Mouse (Mus musculus): Measurements from ENCODE around the gene Dnajb13.

The Dnajb13 gene

DNA sequence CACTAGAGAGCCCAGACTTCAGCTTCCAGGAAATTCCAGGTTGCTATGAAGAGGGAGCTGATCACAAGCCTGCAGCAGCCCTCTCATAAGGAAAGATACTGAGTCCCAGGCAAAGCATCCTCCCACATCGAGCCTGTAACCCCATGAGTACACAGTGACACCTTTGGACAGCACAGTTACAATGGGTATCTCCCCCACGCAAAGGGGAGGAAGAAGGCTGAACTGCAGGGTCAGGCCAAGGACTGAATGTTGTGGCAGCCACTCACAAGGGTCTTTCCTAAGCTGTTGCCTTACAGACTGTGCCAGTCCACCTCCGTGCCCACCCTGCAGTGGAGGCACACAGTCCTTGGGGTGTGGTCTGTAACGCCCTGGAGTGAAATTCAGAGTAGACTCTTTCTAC lies 8.3 kb downstream of the Dnajb13 start:
- DNase-seq (ENCODE audit: low spot score), result no peak

- no peak for DNase-seq (ENCODE audit: low spot score)
Measured at GRCm38 (mm10) chr7:100504740-100505487, 9.8 kb downstream of the Dnajb13 start.

- no peak for DNase-seq (ENCODE audit: low spot score)
Measured at GRCm38 (mm10) chr7:100503076-100503475, 11.7 kb downstream of the Dnajb13 start.

GRCm38 (mm10) chr7:100502374-100502922 lies 12.3 kb downstream of the Dnajb13 start:
- DNase-seq (ENCODE audit: low spot score), result no peak

DNA sequence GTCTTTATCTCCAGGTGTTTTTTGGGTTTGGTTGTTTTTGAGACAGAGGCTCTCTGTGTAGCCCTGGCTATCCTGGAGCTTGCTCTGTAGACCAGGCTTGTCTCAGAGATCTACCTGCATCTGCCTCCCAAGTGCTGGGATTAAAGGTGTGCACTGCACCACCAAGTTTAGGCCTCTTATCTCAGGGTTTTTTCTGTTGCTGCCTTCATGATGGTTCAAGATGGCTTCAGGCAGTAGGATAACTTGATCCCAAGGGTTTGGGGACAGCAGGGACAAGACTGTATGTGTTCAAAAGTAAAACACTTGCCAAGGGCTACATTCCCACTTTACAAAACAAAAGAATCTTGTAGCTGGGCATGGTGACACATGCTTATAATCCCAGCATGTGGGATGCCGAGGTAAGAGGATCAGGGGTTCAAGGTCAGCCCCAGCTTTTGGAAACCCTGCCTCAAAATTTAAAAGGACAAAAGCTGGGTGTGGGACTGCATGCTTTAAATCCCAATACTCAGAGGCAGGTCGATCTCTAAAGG lies 12.9 kb downstream of the Dnajb13 start:
- DNase-seq (ENCODE audit: low spot score), result no peak

DNA sequence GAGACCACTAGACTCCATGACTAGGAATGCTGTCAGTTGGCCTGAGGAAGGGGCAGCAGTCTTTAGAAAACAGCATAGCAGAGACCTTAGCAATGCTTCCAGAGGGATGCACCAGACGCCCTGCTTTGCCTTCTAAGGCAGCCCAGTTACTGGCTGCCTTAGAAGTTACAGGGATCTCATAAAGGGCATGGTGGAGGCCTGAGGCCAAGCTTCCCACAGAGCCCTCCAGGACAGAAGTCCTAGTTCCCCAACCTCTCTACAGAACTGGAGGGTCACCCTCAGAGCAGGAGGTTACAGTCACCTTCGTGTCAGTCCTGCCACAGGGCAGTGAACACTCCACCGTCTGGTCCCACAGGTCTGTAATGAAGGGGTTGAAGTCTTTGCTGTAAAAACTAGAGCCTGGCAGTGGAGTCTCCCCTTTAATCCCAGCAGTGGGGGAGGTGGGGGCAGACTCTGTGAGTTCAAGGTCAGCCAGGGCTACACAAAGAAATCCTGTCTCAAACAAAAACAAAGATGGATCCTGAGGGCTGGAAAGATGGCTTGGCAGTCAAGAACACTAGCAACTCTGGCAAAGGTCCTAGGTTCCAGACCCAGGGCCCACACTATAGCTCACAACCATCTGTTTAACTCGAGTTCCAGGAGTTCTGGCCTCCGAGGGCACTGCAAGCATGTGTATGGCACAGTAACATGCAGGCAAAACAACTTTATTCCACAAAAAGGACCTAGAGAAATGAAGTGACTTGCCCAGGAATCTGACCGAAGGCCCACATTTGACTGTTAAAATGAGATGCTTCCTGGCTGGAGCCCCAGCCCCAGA lies 13.5 kb downstream of the Dnajb13 start:
- peak; percentile 28 for DNase-seq (ENCODE audit: low spot score)

GRCm38 (mm10) chr7:100500276-100500977 lies 14.3 kb downstream of the Dnajb13 start:
- peak; percentile 63 for DNase-seq (ENCODE audit: low spot score)

- no peak for DNase-seq (ENCODE audit: low spot score)
Measured at GRCm38 (mm10) chr7:100499465-100499864, 15.3 kb downstream of the Dnajb13 start.

GRCm38 (mm10) chr7:100497982-100498381 lies 16.8 kb downstream of the Dnajb13 start:
- no peak for DNase-seq (ENCODE audit: low spot score)

DNA sequence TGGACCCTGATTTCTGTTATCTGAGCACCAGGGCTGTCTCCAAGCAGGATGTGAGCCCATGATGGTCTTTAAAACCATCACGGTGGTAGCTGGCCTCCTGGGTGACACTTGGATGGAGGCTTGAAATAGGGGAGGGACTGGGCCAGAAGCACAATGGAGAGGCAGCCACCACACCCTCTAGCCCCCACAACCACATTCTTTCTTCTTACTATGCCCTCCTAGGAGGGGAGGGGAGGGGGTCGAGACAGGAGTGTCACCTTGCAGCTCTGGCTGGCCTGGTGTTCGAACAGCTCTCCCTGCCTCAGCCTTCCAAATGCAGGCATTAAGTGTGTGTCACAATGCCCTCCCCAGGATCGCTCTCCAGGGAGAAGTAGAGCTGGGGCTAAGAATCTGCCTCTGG lies 17.4 kb downstream of the Dnajb13 start:
- no peak for DNase-seq (ENCODE audit: low spot score)

GRCm38 (mm10) chr7:100496791-100497190 lies 18.0 kb downstream of the Dnajb13 start:
- no peak for DNase-seq (ENCODE audit: low spot score)

DNA sequence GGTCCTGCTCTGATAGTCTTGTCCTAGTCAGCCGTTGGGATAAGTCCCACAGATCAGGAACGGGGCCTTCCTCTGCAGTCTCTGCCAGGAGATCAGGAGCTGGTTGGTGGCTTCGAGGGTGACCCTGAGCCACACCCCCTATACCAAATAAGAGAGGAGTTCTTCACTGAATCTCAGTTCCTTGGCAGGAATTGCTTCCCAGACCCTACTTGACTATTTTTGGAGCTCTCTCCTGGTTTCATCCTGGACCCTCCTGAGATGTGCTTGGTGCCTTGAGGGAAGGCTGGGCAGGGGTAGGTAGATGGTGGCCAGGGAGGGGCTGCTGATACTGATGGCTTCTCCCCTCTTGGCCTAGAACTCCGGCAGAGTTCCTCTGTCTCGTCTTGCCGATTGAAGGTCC lies 18.4 kb downstream of the Dnajb13 start:
- no peak for DNase-seq (ENCODE audit: low spot score)

DNA sequence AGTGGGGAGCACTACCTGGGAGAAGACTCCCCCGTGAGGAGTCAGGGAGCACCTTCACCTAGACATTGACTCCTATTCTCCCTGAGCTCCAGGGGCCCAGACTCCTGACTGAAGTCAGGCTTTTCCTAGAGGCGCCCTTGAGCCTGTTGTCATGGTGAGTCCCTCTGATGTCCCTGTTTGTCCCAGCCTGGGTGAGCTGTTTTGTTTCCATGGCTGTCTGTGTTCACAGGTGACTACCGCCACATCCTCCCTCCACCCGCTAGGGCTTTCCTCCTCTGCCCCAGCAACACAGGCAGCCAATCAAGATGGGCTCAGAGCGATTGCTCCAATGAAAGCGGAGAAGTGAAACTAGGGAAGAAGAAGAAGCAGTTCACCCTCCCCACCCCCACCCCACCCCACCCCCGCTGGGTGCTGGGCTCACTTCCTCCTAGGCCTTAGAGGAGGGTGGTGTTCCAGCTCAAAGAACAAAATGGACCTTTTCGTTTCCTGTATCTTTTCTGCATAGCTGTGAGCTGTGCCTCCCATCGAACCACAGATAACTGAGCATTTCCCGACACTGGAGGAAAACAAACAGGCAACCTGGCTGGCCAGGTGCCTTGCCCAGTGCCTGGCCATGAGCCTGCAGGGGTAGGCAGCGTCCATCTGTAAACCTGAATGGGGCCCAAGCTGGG lies 19.0 kb downstream of the Dnajb13 start:
- DNase-seq (ENCODE audit: low spot score), result no peak

GRCm38 (mm10) chr7:100495042-100495441 lies 19.7 kb downstream of the Dnajb13 start:
- DNase-seq (ENCODE audit: low spot score), result peak; percentile 56

GRCm38 (mm10) chr7:100494415-100494831 lies 20.3 kb downstream of the Dnajb13 start:
- DNase-seq (ENCODE audit: low spot score), result no peak

DNA sequence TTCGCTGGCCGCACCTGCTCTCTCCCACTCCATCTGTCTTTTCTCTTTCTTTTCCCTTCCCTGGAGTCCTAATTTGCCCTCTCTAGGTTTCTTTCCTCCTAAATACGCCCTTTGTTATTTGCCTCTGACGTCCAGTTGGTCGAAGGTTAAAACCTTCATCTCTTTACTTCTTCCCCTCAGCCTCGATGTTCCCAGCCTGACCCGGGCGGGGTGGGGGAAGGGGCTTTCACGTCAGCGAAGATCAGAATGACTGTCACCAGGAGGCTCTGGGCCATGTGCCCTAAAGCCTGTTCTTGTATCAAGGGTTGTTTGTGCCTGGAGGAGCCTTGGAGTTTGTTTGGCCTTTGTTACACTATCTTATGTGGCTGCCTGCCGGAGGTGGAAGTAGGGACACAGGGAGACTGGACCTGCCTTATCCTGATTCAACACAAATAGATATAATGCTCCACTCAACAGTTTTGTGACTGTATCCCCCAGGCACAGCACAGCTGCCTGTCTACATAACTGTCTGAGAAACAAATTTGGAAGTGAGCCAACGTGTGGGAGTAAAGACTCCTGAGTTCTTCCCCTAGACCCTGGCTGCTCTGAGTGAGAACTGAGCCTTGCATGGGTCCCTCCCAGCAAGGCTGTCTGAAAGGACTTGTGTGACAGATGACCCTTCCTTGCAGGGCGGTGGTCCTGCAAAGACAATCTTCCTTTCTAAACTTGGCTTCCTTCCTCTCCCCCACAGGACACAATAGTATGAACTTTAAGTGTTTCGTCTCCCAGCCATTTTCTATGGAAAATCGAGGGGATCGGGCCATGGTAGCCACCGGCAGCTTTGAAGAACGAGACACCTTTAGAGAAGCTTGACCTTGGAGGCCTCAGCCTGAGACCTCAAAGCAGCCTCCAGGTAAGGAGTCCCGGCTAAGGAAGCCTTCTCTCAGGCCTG lies 21.0 kb downstream of the Dnajb13 start:
- DNase-seq (ENCODE audit: low spot score), result peak; percentile 90

DNA sequence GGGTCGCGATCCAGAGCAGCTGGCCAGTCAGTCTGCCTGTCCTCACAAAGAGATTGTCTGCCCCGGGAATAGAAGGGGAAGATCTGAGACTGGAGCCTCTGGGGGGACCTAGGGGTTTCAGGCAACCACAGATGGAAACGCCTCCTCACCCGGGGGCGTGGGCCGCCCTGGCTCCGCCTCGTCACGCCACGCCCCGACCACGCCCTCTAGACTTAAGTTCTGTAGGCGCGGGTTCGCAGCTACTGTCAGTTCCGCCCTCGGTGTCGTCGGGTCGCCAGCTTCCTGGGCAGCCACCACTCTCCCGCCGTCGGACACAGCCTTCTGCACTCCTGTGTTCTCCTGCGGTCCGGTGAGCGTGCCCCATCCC lies 21.7 kb downstream of the Dnajb13 start, which contains the start of gene Ucp2:
Ucp2 (plus strand) TSS at position 221 of the 367 bp plus-strand sequence.
- DNase-seq (ENCODE audit: low spot score), result peak; percentile 61

- no peak for DNase-seq (ENCODE audit: low spot score)
Measured at GRCm38 (mm10) chr7:100492391-100493116, 22.2 kb downstream of the Dnajb13 start.

- DNase-seq (ENCODE audit: low spot score), result no peak
Measured at GRCm38 (mm10) chr7:100488474-100489048, 26.2 kb downstream of the Dnajb13 start.
